Mouse (Mus musculus) spleen, adult 2 months (tissue): ENCODE measurements around the gene Gpha2.

Experiments
- CTCF ChIP-seq: fragments of 200-500 bp; IDR thresholded peaks from 2 replicates; pipeline ENCODE4 v1.5.1; 2011; ENCODE audit warnings: mild to moderate bottlenecking, inconsistent platforms; ENCODE audit not compliant: insufficient read depth, insufficient read length, insufficient replicate concordance; ENCODE audit errors: extremely low read depth
- POLR2A ChIP-seq: fragments of 200-500 bp; IDR thresholded peaks from 2 replicates; pipeline ENCODE4 v1.6.1; 2011; ENCODE audit warnings: low read depth, low read length, inconsistent platforms

DNA sequence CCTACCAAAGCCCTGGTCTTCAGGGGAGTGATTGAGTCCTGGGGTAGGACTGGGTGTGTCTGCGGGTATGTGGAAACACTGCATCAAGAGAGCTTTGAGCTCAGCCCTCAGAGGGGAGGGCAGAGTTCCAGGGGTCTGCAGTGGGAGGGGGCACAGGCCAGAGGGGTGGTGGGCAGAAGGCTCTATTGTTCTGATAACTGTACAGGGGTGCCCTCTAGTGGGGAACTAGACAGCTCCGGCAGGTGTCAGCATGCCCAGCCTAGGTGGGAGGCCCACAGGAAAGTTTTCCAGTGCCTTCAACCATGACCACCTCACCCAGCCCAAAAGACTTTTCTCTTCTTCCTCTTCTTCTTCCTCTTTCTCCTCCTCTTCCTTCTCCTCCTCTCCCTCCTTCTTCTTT, 34.2 kb downstream of the Gpha2 start:
- TF ChIP-seq CTCF (peak; percentile 54; the same call in 1 of the 2 replicates), POLR2A (no peak)
